Mouse (Mus musculus): ENCODE data around the gene Eno3. TPM values are rescaled to one million over a fixed set of nuclear protein-coding genes. Genes with fewer than 3 reads are reported as not detected.

Eno3 gene
- total and polyA plus RNA-seq, 3 experiments: 11.2 to 26.4 (median 23.0) TPM

- Histone ChIP-seq H3K27me3 (replicated peaks) (no peaks in the 10 kb centered on the region), H3K4me2 (ENCODE audit: insufficient read depth, low read depth, poor library complexity, severe bottlenecking) (no peak overlapping the region), H3K9ac (ENCODE audit: insufficient read depth, low read depth) (no peak overlapping the region), H3K36me3 (replicated peaks in 1 of 2; ENCODE audit: control insufficient read depth in 1 of 2, insufficient read depth in 1 of 2, low read length in 1 of 2) (peaks cover 46 to 91% of the 10 kb centered on the region in 2 experiments), H3K4me3 (replicated peaks in 1 of 3; ENCODE audit: low read depth in 2 of 3, low read length in 2 of 3, poor library complexity in 1 of 3) (no peak overlapping the region), H3K27ac (ENCODE audit: insufficient read depth, low read depth) (no peak overlapping the region), H3K79me2 (replicated peaks; ENCODE audit: control insufficient read depth, extremely low read depth, insufficient read depth, poor library complexity, severe bottlenecking) (peaks cover 19% of the 10 kb centered on the region), H3K9me3 (replicated peaks; ENCODE audit: low read length) (no peaks in the 10 kb centered on the region), H3K4me1 (ENCODE audit: control insufficient read depth in 1 of 2, insufficient read depth in 2 of 2) (peaks cover 10 to 25% of the 10 kb centered on the region in 2 experiments)
- TF ChIP-seq CTCF (conservative IDR thresholded peaks at IDR 0.05 in 1 of 2, IDR thresholded peaks at IDR 0.05 in 1 of 2; ENCODE audit: low read depth in 2 of 2, low read length in 2 of 2): no peak
- dilution Hi-C loops (cut with MboI; ENCODE audit: extremely low pct_ligation_motif_present, extremely low pct_unique_long_range_greater_than_20kb, low sequenced_read_pairs): no loop called here
- DNase-seq (ENCODE audit: extremely low read depth): no peak
- in situ Hi-C loops (cut with MboI; ENCODE audit: low pct_ligation_motif_present, low pct_unique_long_range_greater_than_20kb, low sequenced_read_pairs): no loop called here
These were observed 6.1 kb downstream of the Eno3 start for GRCm38 (mm10) chr11:70663101-70663500.

- peaks cover 46 to 83% of the 10 kb centered on the region in 2 experiments for H3K36me3 ChIP-seq (replicated peaks in 1 of 2; ENCODE audit: control insufficient read depth in 1 of 2, insufficient read depth in 1 of 2, low read length in 1 of 2)
These were observed 7.0 kb downstream of the Eno3 start for GRCm38 (mm10) chr11:70663957-70664356.

GRCm38 (mm10) chr11:70664741-70665140 lies 7.7 kb downstream of the Eno3 start:
- dilution Hi-C loops (cut with MboI; ENCODE audit: extremely low pct_ligation_motif_present, extremely low pct_unique_long_range_greater_than_20kb, low sequenced_read_pairs): no loop called here
- Histone ChIP-seq H3K9ac (ENCODE audit: insufficient read depth, low read depth) (no peak overlapping the region), H3K36me3 (replicated peaks in 1 of 2; ENCODE audit: control insufficient read depth in 1 of 2, insufficient read depth in 1 of 2, low read length in 1 of 2) (peaks cover 46 to 77% of the 10 kb centered on the region in 2 experiments), H3K27me3 (replicated peaks) (no peaks in the 10 kb centered on the region), H3K4me2 (ENCODE audit: insufficient read depth, low read depth, poor library complexity, severe bottlenecking) (no peak overlapping the region), H3K4me3 (replicated peaks in 1 of 3; ENCODE audit: low read depth in 2 of 3, low read length in 2 of 3, poor library complexity in 1 of 3) (no peak overlapping the region), H3K4me1 (ENCODE audit: control insufficient read depth in 1 of 2, insufficient read depth in 2 of 2) (peaks cover 10 to 19% of the 10 kb centered on the region in 2 experiments), H3K9me3 (replicated peaks; ENCODE audit: low read length) (no peaks in the 10 kb centered on the region), H3K27ac (ENCODE audit: insufficient read depth, low read depth) (no peak overlapping the region), H3K79me2 (replicated peaks; ENCODE audit: control insufficient read depth, extremely low read depth, insufficient read depth, poor library complexity, severe bottlenecking) (peaks cover 22% of the 10 kb centered on the region)
- in situ Hi-C loops (cut with MboI; ENCODE audit: low pct_ligation_motif_present, low pct_unique_long_range_greater_than_20kb, low sequenced_read_pairs): no loop called here
- TF ChIP-seq MEF2A (IDR thresholded peaks at IDR 0.05; ENCODE audit: borderline replicate concordance, low read depth, low read length): no peak
- peak; percentile 34 for TF ChIP-seq RAD21 (IDR thresholded peaks at IDR 0.05; ENCODE audit: low read depth, low read length)
- peak in 1 of 2 experiments; percentile 51; a peak in 2 of 4 replicates for TF ChIP-seq CTCF (conservative IDR thresholded peaks at IDR 0.05 in 1 of 2, IDR thresholded peaks at IDR 0.05 in 1 of 2; ENCODE audit: low read depth in 2 of 2, low read length in 2 of 2)
- no peak for DNase-seq (ENCODE audit: extremely low read depth)

More at GRCm38 (mm10) chr11:70663957-70664356, 7.0 kb downstream of the Eno3 start:
- Histone ChIP-seq H3K27me3 (replicated peaks) (no peaks in the 10 kb centered on the region), H3K4me1 (ENCODE audit: control insufficient read depth in 1 of 2, insufficient read depth in 2 of 2) (peaks cover 10 to 19% of the 10 kb centered on the region in 2 experiments), H3K4me3 (replicated peaks in 1 of 3; ENCODE audit: low read depth in 2 of 3, low read length in 2 of 3, poor library complexity in 1 of 3) (no peak overlapping the region), H3K27ac (ENCODE audit: insufficient read depth, low read depth) (no peak overlapping the region), H3K9ac (ENCODE audit: insufficient read depth, low read depth) (no peak overlapping the region), H3K9me3 (replicated peaks; ENCODE audit: low read length) (no peaks in the 10 kb centered on the region), H3K79me2 (replicated peaks; ENCODE audit: control insufficient read depth, extremely low read depth, insufficient read depth, poor library complexity, severe bottlenecking) (peaks cover 22% of the 10 kb centered on the region), H3K4me2 (ENCODE audit: insufficient read depth, low read depth, poor library complexity, severe bottlenecking) (no peak overlapping the region)
- no peak for TF ChIP-seq NRF1 (IDR thresholded peaks at IDR 0.05; ENCODE audit: low read depth, low read length)
- TF ChIP-seq PAX5 (IDR thresholded peaks at IDR 0.05; ENCODE audit: low read length): no peak
- no peak for TF ChIP-seq CTCF (conservative IDR thresholded peaks at IDR 0.05 in 1 of 2, IDR thresholded peaks at IDR 0.05 in 1 of 2; ENCODE audit: low read depth in 2 of 2, low read length in 2 of 2)
- TF ChIP-seq JUN (IDR thresholded peaks at IDR 0.05; ENCODE audit: insufficient read depth, low read depth, low read length): no peak
- TF ChIP-seq ZKSCAN1 (IDR thresholded peaks at IDR 0.05; ENCODE audit: borderline replicate concordance, low read depth, low read length): no peak
- TF ChIP-seq IRF4 (IDR thresholded peaks at IDR 0.05; ENCODE audit: low read depth, low read length): no peak
- no peak for TF ChIP-seq CHD2 (IDR thresholded peaks at IDR 0.05; ENCODE audit: low read length)
- no peak for TF ChIP-seq E2F4 (IDR thresholded peaks at IDR 0.05; ENCODE audit: insufficient replicate concordance, low read depth, low read length)
- no peak for TF ChIP-seq KAT2A (IDR thresholded peaks at IDR 0.05; ENCODE audit: insufficient replicate concordance, low read length)
- no peak for TF ChIP-seq EP300 (IDR thresholded peaks at IDR 0.05; ENCODE audit: low read length)
- TF ChIP-seq HCFC1 (IDR thresholded peaks at IDR 0.05; ENCODE audit: low read depth, low read length): no peak
- no peak for TF ChIP-seq POLR2A (IDR thresholded peaks at IDR 0.05; ENCODE audit: low read depth, low read length)
- no peak for TF ChIP-seq MXI1 (IDR thresholded peaks at IDR 0.05; ENCODE audit: low read depth, low read length)
- dilution Hi-C loops (cut with MboI; ENCODE audit: extremely low pct_ligation_motif_present, extremely low pct_unique_long_range_greater_than_20kb, low sequenced_read_pairs): no loop called here
- in situ Hi-C loops (cut with MboI; ENCODE audit: low pct_ligation_motif_present, low pct_unique_long_range_greater_than_20kb, low sequenced_read_pairs): no loop called here
- no peak for DNase-seq (ENCODE audit: extremely low read depth)

All from CH12.LX (cell line).